Mouse (Mus musculus) thymus, adult 2 months (tissue): ENCODE data around the gene Erich6.

Experiments
- CTCF ChIP-seq: fragments of 200-500 bp; IDR thresholded peaks from 2 replicates; pipeline ENCODE4 v1.5.1; 2012; ENCODE audit warnings: mild to moderate bottlenecking, control low read depth, low read length, moderate library complexity, borderline replicate concordance; ENCODE audit not compliant: control insufficient read depth, poor library complexity, insufficient read depth; ENCODE audit errors: extremely low read depth
- POLR2A ChIP-seq: fragments of 200-500 bp; IDR thresholded peaks from 2 replicates; pipeline ENCODE4 v1.6.1; 2012; ENCODE audit warnings: mild to moderate bottlenecking, low read length, control low read depth, moderate library complexity; ENCODE audit not compliant: control insufficient read depth, poor library complexity, insufficient read depth; ENCODE audit errors: extremely low read depth

DNA sequence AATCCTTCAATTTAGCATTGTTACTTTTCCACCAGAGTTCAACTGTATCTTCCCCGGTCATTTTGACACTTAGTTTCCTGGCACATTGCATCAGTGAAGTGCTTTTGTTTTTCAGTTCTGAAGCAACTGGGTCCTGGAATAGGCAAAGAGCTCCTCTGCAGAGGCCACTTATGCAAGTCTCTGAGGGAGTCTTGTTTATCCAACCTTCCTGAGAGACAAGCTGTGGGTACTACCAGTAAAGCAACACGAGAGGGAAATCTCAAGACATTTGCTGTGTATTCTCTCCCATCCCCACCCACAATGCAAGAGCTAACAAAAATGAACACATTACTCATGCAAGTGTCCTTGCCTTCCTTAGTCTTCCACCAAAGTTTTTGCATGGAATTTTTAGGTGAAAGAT, 5.3 kb downstream of the Erich6 start:
- no peak for TF ChIP-seq CTCF
- no peak for TF ChIP-seq POLR2A
